Mouse (Mus musculus) heart, embryonic 12.5 days (tissue): ENCODE results near the gene Hnrnpc. TPM values are rescaled to one million over a fixed set of nuclear protein-coding genes. Genes with fewer than 3 reads are reported as not detected.

Source experiments
- ATAC-seq: fragments of 200-750 bp; cut with Nextera tagmentation; 2 replicates; pipeline ENCODE4 v1.8.0; 2017; ENCODE audit warnings: moderate TSS enrichment, moderate library complexity; ENCODE audit not compliant: insufficient number of reproducible peaks, low FRiP score
- H3K27ac ChIP-seq: fragments of 300-500 bp; sonication (generic); 2 replicates; pipeline ENCODE4 v1.5.1; 2016; ENCODE audit warnings: mild to moderate bottlenecking, moderate library complexity; ENCODE audit not compliant: poor library complexity, severe bottlenecking
- H3K27me3 ChIP-seq: fragments of 300-500 bp; sonication (generic); replicated peaks from 2 replicates; pipeline ENCODE4 v1.6.1; 2016; ENCODE audit warnings: mild to moderate bottlenecking, moderate library complexity
- H3K36me3 ChIP-seq: fragments of 300-500 bp; sonication (generic); 2 replicates; pipeline ENCODE4 v1.6.1; 2016; ENCODE audit warnings: mild to moderate bottlenecking, moderate library complexity
- H3K4me1 ChIP-seq: fragments of 300-500 bp; sonication (generic); replicated peaks from 2 replicates; pipeline ENCODE4 v1.6.1; 2016; ENCODE audit warnings: mild to moderate bottlenecking
- H3K4me2 ChIP-seq: fragments of 300-500 bp; sonication (generic); 2 replicates; pipeline ENCODE4 v1.6.1; 2016; ENCODE audit warnings: mild to moderate bottlenecking, moderate library complexity
- H3K4me3 ChIP-seq: fragments of 300-500 bp; sonication (generic); 2 replicates; pipeline ENCODE4 v1.5.1; 2016; ENCODE audit warnings: mild to moderate bottlenecking
- H3K9ac ChIP-seq: fragments of 300-500 bp; sonication (generic); 2 replicates; pipeline ENCODE4 v1.6.1; 2016; ENCODE audit warnings: mild to moderate bottlenecking, moderate library complexity
- H3K9me3 ChIP-seq: fragments of 300-500 bp; sonication (generic); replicated peaks from 2 replicates; pipeline ENCODE4 v1.6.1; 2016; ENCODE audit warnings: mild to moderate bottlenecking, moderate library complexity
- WGBS: fragments of 180-500 bp; shearing (Covaris S2); methylation state at CpG from one replicate; pipeline ENCODE4 v1.1.7; 2016; 5-methylcytosine and 5-hydroxymethylcytosine counted together
- polyA plus RNA-seq: library from polyadenylated mRNA; unstranded; fragments of >200 nt; fragmentation: Nextera tagmentation; extraction: Ambion mirVana; gene quantifications from 2 replicates; pipeline ENCODE4 v1.2.1, GENCODE M21; 2016

The Hnrnpc gene
- polyA plus RNA-seq, 1 experiment from 2014 or later: 425 TPM

DNA sequence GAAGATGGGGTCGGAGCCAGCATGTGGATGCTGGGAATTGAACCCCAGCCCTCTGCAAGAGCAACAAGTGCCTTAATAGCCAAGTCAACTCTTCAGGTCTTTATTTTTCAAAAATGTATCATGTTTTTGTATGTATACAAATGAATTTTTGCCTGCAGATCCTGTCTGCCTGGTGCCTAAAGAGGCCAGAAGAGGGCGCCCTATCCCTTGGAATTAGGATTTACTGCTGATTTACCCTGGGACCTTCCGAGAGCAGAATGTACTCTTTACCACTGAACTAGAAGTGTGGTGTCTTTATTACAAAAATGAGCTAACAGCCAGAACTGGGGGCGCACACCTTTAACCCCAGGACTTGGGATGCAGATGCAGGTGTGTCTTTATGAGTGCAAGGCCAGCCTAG, 20.1 kb upstream of the Hnrnpc start:
- ATAC-seq: no peak
- no peaks in the 10 kb centered on the region for H3K36me3 ChIP-seq
- H3K4me2 ChIP-seq: no peak overlapping the region
- H3K4me1 ChIP-seq: no peaks in the 10 kb centered on the region; the same call in 1 of the 2 replicates
- H3K27ac ChIP-seq: no peak overlapping the region
- no peak overlapping the region for H3K9ac ChIP-seq
- H3K4me3 ChIP-seq: no peak overlapping the region
- no peaks in the 10 kb centered on the region for H3K9me3 ChIP-seq
- 0 out of 2 replicates have a peak, but pooled peaks cover 15% of the 10 kb centered on the region for H3K27me3 ChIP-seq
- WGBS: 20% methylated on average over 4 of the region's 4 CpGs

DNA sequence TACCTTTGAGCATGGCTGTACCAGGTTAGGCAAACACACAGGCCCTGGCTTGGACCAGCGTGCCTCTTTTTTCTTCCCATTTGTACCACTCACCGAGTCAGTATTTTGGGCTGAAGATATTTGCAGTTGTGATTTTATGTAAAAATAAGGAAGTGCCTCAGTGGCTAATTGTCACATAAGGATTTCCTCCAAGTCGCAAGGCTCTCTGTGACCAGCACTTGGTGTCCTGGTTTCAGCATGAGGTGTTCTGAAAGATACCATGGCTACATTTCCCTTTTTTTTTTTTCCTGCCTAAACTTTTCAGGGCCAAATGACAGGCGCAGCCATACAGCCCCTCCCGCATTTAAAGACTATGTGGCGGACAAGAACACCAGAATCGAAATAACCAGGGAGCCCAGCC, 16.3 kb upstream of the Hnrnpc start:
- 53% methylated on average over 7 of the region's 7 CpGs for WGBS
- H3K4me3 ChIP-seq: no peak overlapping the region
- H3K27me3 ChIP-seq: 0 out of 2 replicates have a peak, but pooled peaks cover 15% of the 10 kb centered on the region
- no peaks in the 10 kb centered on the region; the same call in 1 of the 2 replicates for H3K4me1 ChIP-seq
- H3K27ac ChIP-seq: no peak overlapping the region
- H3K9ac ChIP-seq: no peak overlapping the region
- H3K9me3 ChIP-seq: no peaks in the 10 kb centered on the region
- H3K36me3 ChIP-seq: no peaks in the 10 kb centered on the region
- ATAC-seq: no peak
- H3K4me2 ChIP-seq: peak overlapping the region; percentile 100

DNA sequence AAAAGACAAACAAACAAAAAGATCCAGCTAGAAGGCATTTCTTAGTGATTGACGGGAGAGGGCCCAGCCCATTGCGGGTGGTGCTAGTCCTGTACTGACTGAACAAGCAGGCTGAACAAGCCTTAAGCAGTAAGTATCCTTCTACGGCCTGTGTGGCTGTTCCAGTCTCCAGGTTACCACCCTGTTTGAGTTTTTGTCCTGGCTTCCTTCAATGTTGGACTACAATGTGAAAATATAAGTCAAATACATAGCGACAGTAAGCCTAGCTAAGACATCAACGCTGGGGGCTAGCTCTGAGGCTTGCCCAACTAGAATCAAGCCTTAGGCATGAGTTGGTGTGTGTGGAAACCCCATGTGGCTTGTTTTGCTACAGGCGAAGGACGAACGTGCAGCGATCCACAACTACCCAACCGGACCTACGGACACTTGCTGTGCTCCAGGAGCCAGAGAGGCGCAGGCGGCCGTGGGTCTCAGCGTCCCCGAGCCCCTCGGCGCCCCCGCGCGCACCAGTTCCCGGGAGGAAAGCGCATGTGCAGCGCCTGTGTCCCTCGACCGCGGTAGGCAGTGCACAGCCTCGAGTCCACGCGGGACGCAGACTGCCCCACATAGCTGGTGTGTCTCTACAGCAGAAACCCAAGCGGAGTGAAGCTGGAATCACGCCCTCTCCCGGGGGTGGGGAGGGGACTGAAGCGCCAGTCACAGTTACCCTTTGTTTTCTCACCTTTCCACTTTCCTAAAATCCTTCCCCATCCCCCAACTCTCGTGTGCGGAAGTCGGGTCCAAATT, 15.2 kb upstream of the Hnrnpc start:
- H3K9me3 ChIP-seq: no peaks in the 10 kb centered on the region
- H3K27ac ChIP-seq: peak overlapping the region; percentile 69
- under 1% methylated on average over 38 of the region's 38 CpGs for WGBS
- H3K4me3 ChIP-seq: peak overlapping the region; percentile 70
- H3K4me2 ChIP-seq: peak overlapping the region; percentile 100
- peak overlapping the region; percentile 83 for H3K9ac ChIP-seq
- ATAC-seq: peak; percentile 84
- H3K4me1 ChIP-seq: no peaks in the 10 kb centered on the region; the same call in 1 of the 2 replicates
- no peaks in the 10 kb centered on the region for H3K36me3 ChIP-seq
- 0 out of 2 replicates have a peak, but pooled peaks cover 15% of the 10 kb centered on the region for H3K27me3 ChIP-seq

DNA sequence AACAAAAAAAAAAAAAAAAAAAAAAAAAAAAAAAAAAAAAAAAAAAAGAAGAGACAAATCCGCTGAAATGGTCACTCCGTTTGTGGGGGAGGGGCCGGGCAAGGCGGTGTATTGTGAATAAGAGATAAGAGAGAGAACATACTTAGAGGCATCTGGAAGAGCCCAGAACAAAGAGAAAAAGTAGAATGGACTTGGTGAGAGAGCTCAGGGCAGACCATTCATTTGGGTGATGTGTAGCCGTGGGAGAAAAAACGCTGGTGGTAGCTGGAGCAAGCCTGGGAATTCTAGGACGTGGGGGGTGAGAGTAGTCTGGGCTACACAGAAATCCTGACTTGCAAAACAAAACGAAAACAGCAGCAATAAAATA, 14.6 kb upstream of the Hnrnpc start:
- peak overlapping the region; percentile 70 for H3K4me3 ChIP-seq
- peak overlapping the region; percentile 100 for H3K4me2 ChIP-seq
- ATAC-seq: peak; percentile 72
- H3K27me3 ChIP-seq: 0 out of 2 replicates have a peak, but pooled peaks cover 15% of the 10 kb centered on the region
- WGBS: 7% methylated on average over 8 of the region's 8 CpGs
- no peaks in the 10 kb centered on the region; the same call in 1 of the 2 replicates for H3K4me1 ChIP-seq
- peak overlapping the region; percentile 83 for H3K9ac ChIP-seq
- H3K9me3 ChIP-seq: no peaks in the 10 kb centered on the region
- no peaks in the 10 kb centered on the region for H3K36me3 ChIP-seq
- peak overlapping the region; percentile 69 for H3K27ac ChIP-seq

DNA sequence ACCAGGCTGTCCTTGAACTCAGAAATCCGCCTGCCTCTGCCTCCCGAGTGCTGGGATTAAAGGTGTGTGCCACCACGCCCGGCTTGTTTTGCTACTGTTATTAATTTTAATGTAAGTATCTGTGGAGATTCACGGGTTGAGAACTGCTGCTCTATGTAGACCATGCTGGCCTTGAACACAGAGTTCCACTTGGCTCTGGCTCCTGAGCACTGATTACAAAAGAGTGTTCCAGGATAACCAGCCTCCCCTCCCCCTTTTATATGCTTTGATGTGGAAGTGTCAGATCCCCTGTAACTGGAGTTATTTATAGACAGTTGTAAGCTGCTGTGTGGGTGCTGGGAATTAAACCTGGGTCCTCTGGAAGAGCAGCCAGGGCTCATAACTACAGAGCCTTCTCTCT, 13.4 kb upstream of the Hnrnpc start:
- ATAC-seq: no peak
- no peaks in the 10 kb centered on the region for H3K36me3 ChIP-seq
- H3K27ac ChIP-seq: no peak overlapping the region
- 0 out of 2 replicates have a peak, but pooled peaks cover 15% of the 10 kb centered on the region for H3K27me3 ChIP-seq
- H3K9me3 ChIP-seq: no peaks in the 10 kb centered on the region
- 93% methylated on average over 5 of the region's 5 CpGs for WGBS
- no peak overlapping the region for H3K4me2 ChIP-seq
- H3K9ac ChIP-seq: no peak overlapping the region
- H3K4me1 ChIP-seq: no peaks in the 10 kb centered on the region; the same call in 1 of the 2 replicates
- no peak overlapping the region for H3K4me3 ChIP-seq

GRCm38 (mm10) chr14:52114101-52114500, 10.3 kb upstream of the Hnrnpc start:
- no peak overlapping the region for H3K27ac ChIP-seq
- no peaks in the 10 kb centered on the region for H3K36me3 ChIP-seq
- H3K9ac ChIP-seq: no peak overlapping the region
- no peaks in the 10 kb centered on the region for H3K9me3 ChIP-seq
- no peaks in the 10 kb centered on the region; the same call in 1 of the 2 replicates for H3K4me1 ChIP-seq
- H3K4me3 ChIP-seq: no peak overlapping the region
- 63% methylated on average over 1 of the region's 1 CpGs for WGBS
- H3K4me2 ChIP-seq: no peak overlapping the region
- ATAC-seq: no peak
- no peaks in the 10 kb centered on the region for H3K27me3 ChIP-seq

GRCm38 (mm10) chr14:52110346-52110745, 6.5 kb upstream of the Hnrnpc start, which contains the start of gene Rpgrip1:
Gene Rpgrip1, plus strand, starts transcription at chr14:52110704.
- no peak within 1 kb of the TSS for H3K4me3 ChIP-seq
- H3K27ac ChIP-seq: no peak within 1 kb of the TSS
- H3K36me3 ChIP-seq: no peaks in the 10 kb centered on the region
- no peaks in the 10 kb centered on the region for H3K9me3 ChIP-seq
- H3K4me1 ChIP-seq: peaks cover 5% of the 10 kb centered on the region; the same call in 1 of the 2 replicates
- no peak within 1 kb of the TSS for H3K9ac ChIP-seq
- H3K27me3 ChIP-seq: no peaks in the 10 kb centered on the region
- H3K4me2 ChIP-seq: no peak within 1 kb of the TSS
- no peak for ATAC-seq
- WGBS: 81% methylated on average over 4 of the region's 4 CpGs

- ATAC-seq: no peak
- H3K4me1 ChIP-seq: peaks cover 5% of the 10 kb centered on the region; the same call in 1 of the 2 replicates
- H3K9me3 ChIP-seq: no peaks in the 10 kb centered on the region
- H3K27ac ChIP-seq: no peak overlapping the region
- H3K27me3 ChIP-seq: no peaks in the 10 kb centered on the region
- H3K4me3 ChIP-seq: no peak overlapping the region
- 76% methylated on average over 2 of the region's 2 CpGs for WGBS
- H3K9ac ChIP-seq: no peak overlapping the region
- no peaks in the 10 kb centered on the region for H3K36me3 ChIP-seq
- H3K4me2 ChIP-seq: no peak overlapping the region
Measured at GRCm38 (mm10) chr14:52108025-52108424, 4.2 kb upstream of the Hnrnpc start.

DNA sequence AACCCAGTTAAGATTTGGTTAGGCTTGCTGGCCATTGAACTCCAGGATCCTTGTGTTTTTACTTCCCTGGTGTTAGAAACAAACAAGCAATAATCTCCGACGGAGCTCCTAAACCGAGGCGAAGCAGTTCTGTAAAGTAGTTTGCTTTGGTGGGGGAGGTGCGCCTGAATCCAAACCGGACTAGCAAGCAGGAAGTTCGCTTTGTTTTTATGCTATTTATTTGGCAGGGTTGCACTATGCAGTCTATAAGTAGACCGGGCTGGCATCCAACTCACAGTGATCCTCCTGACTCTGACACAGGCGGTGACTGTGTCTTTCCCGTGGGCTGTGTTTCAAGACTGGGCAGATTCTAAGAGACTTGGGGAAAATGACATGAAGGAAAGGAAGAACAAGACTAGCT, 2.9 kb upstream of the Hnrnpc start:
- no peaks in the 10 kb centered on the region for H3K27me3 ChIP-seq
- H3K9ac ChIP-seq: no peak overlapping the region
- H3K27ac ChIP-seq: peak overlapping the region; percentile 57; the same call in 1 of the 2 replicates
- peaks cover 12% of the 10 kb centered on the region for H3K4me1 ChIP-seq
- 26% methylated on average over 10 of the region's 10 CpGs for WGBS
- H3K4me2 ChIP-seq: peak overlapping the region; percentile 11
- no peaks in the 10 kb centered on the region for H3K9me3 ChIP-seq
- peaks cover 6% of the 10 kb centered on the region for H3K36me3 ChIP-seq
- no peak for ATAC-seq
- H3K4me3 ChIP-seq: no peak overlapping the region

DNA sequence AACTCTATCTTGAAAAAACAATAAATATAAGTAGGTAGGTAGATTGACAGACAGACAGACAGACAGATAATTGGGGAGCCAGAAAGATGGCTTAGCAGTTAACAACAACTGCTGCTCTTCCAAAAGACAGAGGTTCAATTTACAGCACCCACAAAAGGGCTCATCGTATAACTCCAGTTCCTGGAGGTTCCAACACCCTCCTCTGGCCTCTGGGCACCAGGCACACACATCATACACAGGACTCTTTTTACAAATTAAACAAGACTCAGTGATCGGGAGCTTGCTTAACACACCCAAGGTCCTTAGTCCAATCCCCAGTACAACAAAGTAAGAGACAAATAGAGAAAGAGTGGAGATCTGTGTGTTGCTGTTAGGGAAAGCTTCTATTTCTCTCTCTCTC, 1.5 kb upstream of the Hnrnpc start:
- H3K4me2 ChIP-seq: no peak overlapping the region
- H3K4me3 ChIP-seq: no peak overlapping the region
- H3K27ac ChIP-seq: no peak overlapping the region
- no peaks in the 10 kb centered on the region for H3K27me3 ChIP-seq
- ATAC-seq: no peak
- no peak overlapping the region for H3K9ac ChIP-seq
- H3K36me3 ChIP-seq: peaks cover 10% of the 10 kb centered on the region
- peaks cover 21% of the 10 kb centered on the region for H3K4me1 ChIP-seq
- no peaks in the 10 kb centered on the region for H3K9me3 ChIP-seq
- 88% methylated on average over 2 of the region's 2 CpGs for WGBS

DNA sequence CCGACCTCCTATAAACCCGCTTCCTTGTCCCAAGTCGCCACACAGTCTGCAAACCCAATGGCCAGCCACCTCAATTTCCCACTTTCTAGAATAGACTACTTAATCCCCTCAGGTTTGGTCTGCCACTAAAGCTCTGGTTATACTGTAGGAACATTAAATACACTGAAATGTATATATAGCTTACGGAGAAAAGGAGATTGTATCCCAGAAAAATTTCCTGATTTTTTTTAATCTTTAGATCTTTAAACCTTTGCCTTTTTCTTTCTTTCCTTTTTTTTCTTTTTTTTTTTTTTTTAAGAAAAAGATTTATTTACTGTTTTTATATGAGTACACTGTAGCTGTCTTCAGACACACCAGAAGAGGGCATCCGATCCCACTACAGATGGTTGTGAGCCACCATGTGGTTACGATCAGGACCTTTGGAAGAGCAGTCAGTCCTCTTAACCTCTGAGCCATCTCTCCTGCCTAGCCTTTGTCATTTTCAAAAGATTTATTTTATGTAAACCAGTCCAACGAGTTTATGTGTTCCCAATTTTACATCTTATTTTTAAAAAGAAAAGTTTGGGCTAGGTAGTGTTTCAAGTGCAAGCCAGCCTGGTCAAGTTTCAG, 953 bp upstream of the Hnrnpc start:
- no peaks in the 10 kb centered on the region for H3K27me3 ChIP-seq
- 40% methylated on average over 7 of the region's 7 CpGs for WGBS
- H3K9me3 ChIP-seq: no peaks in the 10 kb centered on the region

More for the DNA sequence above, 953 bp upstream of the Hnrnpc start:
- Histone ChIP-seq H3K27ac (peak overlapping the region; percentile 90), H3K9ac (peak overlapping the region; percentile 60), H3K4me2 (peak overlapping the region; percentile 63), H3K4me1 (peaks cover 23% of the 10 kb centered on the region), H3K36me3 (peaks cover 10% of the 10 kb centered on the region), H3K4me3 (peak overlapping the region; percentile 35)
- no peak; the same call in 1 of the 2 replicates for ATAC-seq
